Mouse (Mus musculus): ENCODE data around the gene Exosc2.

The Exosc2 gene

DNA sequence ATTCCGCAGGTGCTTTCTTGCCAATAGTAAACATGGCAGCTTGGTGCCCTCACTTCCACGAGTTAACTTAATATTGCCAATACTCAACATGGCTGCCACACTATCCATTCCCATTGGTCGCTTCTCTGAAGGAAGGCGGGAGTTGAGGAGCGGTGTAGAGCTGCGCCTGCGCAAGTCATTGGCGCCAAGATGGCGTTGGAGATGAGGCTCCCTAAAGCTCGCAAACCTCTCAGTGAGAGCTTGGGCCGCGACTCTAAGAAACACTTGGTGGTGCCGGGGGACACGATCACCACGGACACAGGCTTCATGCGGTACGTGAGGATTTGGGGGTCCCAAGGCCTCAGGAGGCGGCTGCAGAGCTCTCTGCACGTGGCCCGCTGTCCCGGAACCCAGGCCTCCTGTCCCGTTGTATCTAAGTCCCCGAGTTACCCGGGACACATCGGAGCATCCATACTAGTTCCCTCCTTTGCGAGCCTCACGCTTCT, at the start of gene Exosc2:
Exosc2 (plus strand) TSS at position 165 of the 485 bp plus-strand sequence.
- peak; percentile 88 for DNase-seq (ENCODE audit: low spot score in 2 of 2)

DNA sequence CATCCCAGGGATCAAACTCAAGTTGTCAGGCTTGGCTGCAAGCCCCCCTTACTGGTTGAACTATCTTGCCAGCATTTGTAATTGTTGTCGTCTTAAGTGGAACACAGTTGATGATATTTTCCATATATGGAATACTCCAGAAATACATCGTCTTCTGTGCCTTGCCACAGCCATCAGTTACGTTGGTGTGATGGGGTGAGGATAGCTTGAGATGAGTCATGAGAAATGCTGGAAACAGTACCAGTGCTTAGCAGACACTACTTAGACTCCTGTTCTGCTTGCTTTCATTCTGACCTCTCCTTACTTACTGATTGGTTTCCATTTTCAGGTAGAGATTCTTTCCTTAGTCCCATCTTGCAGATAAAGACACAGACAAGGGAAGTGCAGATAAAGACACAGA, 37.0 kb upstream of the Exosc2 start:
- no peak for DNase-seq (ENCODE audit: low spot score in 2 of 2)

DNA sequence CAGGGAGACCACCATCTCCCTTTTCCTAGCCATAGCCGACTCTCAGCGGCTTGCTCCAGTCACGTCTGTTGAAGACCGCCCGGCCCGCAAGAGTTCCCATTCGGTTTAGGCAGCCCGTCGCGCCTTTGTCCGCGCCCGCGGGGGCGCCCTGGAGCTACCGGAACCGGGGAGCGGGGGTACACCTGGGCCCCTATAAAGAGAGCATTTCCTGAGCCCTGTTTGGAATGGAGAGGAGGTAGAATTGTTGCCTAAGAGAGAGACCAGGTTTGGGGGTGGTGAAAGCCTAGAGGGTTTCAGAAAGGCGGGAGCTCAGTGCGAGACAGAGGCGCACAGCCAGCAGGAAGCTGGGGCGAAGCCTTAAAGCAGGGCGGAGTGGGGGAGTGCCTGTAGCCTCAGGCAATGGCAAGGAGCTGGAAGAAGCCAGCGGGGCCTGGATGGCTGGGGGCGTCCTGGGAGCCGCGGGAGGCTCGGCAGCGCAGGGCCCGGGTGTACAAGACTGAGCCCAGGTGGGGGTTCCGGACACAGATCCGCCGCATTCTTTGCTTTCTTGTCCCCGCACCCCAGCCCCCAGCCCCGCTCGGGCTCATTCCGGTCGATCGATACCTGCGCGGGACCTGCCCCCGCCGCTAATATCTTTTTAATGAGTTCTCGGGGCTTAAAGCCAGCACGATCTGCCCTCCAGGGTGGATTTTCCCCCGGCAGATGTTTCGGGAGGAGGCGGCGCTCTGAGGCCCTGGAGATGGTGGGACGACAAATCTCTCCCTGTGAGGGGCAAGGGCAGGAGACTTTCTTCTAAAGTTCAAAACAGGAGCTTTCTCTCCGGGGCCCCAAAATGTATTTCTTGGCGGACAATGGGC, 35.0 kb upstream of the Exosc2 start:
- no peak for DNase-seq (ENCODE audit: low spot score in 2 of 2)

DNA sequence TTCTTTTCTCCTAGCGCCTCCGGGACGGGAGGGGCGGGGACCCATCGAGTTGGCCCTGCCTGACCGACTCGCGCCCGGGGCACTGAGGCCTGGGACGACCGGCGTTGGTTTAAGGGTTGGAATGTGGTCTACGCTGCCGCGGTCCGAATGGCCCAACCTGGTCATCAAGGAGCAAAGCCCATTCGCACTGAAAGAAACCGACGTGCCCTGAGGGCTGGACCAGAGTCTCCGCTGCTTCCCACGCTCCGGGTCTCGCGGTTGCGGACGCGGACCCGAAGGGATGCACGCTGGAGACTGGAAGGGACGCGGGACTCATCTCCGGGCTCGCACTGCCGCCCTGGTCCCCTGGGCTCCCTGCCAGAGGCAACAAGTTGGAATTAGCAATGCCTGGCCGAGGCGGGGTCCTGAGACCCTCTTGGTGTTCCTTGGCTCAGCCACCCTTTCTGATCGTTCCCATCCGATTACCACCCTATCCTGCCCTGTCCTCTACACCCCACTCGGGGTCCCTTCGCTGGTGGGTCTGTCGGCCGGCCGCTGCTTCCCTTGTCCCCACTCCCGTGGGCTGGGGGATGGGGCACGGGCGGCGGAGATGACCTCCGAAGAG, 34.3 kb upstream of the Exosc2 start:
- DNase-seq (ENCODE audit: low spot score in 2 of 2) = no peak

DNA sequence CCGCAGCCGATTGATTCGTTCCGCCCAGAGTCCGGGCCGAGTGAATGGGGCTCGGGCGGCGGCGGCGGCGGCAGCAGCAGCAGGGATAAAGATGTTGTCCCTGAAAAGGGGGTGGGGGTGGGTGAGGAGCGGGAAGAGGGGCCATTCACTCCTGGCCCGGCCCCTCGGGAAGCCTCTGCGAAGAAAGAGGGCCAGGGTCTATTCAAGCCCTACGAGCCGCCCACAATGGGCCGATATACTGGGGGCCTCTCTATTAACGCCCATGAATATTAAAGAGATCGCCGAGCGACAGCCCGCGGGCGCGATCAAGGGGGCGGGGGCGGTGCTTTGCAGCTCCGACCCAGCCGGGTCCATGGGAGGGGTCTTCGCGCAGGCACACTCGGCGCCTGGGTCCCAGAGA, 33.8 kb upstream of the Exosc2 start:
- no peak for DNase-seq (ENCODE audit: low spot score in 2 of 2)

DNA sequence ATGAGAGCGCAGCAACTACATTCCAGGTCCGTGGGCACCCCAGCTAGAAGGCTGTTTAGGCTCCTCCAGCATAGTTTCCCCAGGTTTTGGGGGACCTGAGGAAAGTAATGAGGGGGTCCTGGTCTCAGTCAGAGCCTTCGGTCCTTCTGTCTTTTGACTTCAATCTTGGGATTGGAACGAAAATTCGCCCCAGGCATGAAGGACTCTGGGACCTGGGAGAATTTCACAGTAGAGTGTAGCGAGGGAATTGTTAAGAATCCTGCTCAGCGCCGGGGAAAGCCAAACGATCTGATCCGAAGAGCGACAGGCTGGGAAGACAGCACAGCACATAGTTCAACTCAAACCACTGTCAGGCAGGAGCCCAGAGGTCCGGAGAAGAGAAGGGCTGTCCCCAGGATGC, 33.2 kb upstream of the Exosc2 start:
- no peak for DNase-seq (ENCODE audit: low spot score in 2 of 2)

DNA sequence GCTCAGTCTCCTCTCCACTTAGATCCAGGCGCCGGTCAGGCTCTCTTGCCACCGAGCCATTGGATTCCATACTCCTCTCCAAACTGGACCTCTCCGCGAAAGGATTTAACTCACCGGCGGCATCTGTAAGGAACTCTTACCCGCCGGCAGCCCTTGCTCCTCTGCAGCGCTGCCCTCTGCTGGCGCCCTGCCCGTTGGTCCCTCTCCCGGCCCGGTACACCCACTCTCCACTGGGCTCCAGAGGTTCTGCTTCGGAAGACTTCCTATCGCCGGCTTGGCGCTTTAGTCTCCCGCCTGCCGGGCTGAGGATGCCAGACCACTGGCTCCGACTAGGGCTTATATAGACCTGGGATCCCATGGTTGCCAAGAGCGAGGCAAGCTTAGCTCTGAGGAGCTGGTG, 32.7 kb upstream of the Exosc2 start:
- DNase-seq (ENCODE audit: low spot score in 2 of 2) = peak in 1 of 2 experiments; percentile 31

DNA sequence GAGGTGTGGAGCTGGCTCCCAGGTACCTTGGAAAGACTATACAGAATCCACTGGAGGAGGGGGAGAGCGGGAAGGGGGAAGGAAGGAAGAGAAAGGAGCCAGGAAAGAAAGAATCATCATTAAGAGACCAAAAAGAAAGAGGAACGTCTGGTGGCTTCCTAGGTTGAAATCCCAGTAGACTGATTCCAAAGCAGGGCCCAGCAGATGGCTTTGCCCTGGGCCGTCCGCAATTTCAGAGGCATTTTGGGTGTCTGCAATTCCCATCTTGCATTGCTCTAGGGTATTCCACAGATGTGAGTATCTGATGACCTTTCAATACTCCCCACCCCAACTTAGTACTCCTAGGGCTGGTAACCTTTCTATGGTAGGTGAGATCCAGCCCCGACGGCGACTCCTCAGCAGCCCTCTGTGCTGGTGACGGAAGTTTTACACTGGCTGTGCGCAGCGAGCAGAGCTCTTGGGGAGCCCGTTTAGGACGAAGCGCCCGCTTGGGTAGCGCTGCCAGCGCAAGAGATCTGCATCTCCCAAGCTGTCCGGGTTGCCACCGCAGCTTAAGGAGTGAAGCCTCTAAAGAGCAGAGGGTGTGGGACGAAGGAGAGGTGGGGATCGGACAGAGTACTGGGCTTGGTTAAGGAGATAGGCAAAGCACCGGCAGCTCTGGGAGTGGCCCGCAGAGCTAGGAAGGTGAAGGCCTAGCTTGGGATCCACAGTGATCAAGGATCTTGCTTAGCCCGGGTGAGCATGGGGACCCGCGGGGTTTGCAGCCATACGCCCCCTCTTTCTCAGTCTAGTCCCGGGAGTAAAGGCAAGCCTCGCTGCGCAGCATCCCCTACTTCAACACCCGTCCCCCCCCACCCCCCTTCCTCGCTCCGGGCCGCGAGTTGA, 31.7 kb upstream of the Exosc2 start:
- no peak for DNase-seq (ENCODE audit: low spot score in 2 of 2)

DNA sequence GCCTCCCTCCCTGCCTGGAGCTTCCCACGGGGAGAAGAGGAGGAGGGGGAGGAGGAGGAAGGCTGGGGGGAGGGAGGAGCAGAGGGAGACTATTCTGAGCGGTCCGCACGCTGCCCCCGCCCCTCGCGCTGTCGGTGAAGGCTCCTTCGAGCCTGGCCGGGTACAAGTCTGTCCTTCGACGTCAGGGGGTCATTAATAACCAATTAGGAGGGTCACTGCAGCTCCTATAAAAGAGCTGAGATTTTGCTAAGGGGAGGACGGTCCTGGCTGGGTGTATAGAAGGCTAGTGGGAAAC, 31.1 kb upstream of the Exosc2 start:
- no peak for DNase-seq (ENCODE audit: low spot score in 2 of 2)

DNA sequence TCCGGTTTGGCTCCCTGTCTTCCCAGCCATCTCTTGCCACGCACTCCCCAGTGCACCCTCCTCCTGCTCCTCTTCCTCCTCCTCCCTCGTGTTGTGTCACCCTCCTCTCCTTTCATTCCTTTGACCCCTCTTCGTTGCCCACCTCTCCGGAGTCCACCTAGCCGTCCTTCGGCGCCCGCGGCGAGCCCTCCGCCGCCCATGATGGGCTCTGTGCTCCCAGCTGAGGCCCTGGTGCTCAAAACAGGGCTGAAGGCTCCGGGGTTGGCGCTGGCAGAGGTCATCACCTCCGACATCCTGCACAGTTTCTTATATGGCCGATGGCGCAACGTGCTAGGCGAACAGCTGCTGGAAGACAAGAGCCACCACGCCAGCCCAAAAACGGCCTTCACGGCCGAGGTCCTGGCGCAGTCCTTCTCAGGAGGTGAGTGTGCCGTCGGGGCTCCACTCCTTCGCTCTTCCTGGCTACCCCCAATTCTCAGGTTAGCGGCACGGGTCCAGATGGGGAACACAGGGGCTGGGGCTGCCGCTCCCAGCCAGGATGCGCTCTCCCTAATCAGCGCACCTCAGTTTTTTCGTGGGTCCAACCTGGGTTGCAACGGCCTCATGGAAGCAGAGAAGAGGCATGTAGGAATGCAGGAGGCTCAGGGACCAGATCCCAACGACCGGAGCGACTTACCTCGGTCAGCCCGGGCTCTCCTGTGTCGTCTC, 30.5 kb upstream of the Exosc2 start, which contains the start of gene Prdm12:
Prdm12 (plus strand) TSS at position 137 of the 708 bp plus-strand sequence.
- no peak for DNase-seq (ENCODE audit: low spot score in 2 of 2)

DNA sequence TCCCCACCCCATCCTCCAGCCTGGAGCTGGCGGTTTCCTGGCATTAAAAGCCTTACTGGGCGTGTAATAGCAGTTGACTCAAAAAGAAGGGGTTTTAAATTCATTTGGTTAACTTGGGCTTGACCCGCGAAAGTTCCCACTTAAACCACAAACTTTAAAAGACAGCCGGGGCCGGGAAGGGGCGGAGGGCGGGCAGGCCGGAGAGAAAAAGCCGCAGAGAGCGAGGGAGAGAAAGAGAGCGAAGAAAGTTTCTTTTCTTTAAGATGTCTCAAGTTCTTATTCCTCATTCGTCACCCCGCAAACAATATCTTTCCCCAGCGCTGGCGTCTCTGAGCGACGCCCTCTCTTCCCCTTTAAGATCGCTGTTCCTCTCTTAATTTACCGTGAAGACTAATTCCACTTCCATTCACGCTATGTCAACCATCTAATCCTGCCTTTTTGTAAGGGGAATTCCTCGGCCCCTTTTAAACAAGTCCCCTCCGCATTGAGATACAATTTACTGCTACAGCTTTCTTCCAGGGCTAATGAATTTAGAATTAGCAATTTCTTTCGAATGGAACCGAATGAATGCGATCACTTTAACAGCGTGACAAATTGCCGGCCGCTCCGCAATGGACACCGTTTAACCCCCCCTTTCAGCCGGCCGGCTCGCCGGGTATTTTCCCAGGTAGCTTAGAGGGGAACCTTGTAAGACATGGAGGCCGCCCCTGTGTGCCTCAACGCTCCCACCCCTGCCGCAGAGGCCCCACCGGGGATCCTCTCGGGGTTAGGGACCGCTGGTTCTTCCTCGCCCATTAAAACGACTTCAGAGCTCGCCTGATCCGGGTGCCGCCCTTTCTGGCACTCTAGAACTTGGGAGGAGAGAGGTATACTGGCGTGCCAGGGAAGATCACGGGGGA, 29.7 kb upstream of the Exosc2 start:
- DNase-seq (ENCODE audit: low spot score in 2 of 2) = no peak

DNA sequence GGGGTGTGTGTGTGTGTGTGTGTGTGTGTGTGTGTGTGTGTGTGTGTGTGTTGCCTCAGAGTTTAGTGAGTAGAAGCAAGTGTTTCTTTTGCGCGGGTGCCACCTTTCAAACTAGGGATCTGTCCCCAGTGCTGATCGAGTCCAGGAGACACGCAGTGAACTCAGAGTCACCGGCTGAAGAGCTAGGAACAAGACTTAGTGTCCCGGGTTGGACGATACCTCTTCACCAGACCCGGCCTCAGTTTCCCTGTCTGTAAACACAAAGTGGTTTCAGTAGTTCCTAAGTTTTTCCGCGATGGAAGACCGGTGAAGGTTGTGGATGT, 29.0 kb upstream of the Exosc2 start:
- DNase-seq (ENCODE audit: low spot score in 2 of 2) = no peak

DNA sequence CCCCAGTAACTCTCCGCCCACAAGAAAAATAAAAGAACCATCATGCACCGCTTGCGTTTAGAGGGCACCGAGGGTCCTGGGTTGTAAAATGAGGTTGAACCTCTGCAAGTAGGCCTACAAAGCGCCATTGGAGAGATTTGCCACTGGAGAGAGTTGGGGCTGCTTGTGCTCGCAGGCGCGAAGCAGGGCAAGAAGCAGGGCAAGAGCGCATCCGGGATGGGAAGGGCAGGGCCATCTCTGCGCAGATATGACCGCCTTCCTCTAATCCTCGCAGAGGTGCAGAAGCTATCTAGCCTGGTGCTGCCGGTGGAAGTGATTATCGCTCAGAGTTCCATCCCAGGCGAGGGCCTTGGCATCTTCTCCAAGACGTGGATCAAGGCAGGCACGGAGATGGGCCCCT, 28.6 kb upstream of the Exosc2 start:
- DNase-seq (ENCODE audit: low spot score in 2 of 2) = no peak

DNA sequence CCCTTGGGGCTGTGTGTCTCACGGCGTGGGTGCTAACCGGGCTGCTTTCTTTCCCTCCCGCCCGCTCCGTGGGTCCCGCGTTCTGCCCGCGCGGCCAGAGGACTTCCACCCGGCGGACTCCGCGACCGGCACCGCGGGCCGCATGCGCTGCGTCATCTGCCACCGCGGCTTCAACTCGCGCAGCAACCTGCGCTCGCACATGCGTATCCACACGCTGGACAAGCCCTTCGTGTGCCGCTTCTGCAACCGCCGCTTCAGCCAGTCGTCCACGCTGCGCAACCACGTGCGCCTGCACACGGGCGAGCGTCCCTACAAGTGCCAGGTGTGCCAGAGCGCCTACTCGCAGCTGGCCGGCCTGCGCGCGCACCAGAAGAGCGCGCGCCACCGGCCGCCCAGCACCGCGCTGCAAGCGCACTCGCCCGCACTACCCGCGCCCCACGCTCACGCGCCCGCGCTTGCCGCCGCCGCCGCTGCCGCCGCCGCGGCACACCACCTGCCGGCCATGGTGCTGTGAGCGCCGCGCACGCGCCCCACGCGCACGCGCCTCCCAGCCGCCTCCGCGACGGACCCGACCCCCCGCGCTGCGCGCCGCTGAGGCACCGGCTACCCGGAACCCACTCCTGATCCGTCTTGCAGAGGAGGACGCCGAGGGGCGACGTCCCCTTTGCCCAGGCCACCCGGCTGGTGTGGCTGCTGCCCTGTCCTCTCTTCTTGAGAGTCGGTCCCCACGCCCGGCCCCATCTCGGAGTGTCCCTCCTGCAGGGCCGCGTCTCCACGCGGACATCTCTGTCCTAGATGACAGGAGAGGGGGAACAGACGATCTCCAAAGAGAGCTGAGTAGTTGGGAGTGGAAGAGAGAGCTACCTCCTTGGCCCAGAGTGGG, 16.3 kb upstream of the Exosc2 start:
- DNase-seq (ENCODE audit: low spot score in 2 of 2) = peak in 1 of 2 experiments; percentile 24

DNA sequence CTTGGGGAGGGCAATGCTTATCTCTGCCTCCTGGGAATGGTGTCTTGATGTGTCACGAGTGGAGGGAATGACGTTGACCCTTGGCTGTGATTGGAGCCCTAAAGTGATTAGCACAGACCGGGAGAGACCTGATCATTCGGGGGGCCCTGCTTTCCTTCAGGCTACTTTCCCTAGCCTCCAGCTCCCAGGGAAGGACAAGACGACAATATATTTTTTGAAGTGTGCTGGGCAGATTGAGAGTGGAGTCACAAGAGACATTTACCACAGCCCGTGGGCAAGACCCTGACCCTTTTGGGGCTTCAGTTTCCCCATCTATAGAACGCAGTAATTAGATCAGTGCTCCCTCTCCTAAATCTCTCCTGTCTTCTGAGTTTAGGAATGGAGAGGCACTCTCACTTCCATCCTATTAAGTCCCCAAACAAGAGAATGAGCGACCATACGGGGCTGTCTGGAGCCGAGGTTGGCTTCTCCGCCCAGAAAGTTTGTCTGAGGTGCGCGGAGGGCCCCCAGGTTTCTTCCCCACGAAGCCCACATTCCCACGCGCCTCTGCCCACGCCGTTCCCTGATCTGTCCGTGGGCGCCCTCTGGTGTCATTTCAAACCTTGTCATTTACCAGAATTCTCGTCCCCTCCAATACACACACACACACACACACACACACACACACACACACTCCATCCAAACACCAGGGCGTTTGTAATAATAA, 15.5 kb upstream of the Exosc2 start:
- DNase-seq (ENCODE audit: low spot score in 2 of 2) = peak in 1 of 2 experiments; percentile 65

DNA sequence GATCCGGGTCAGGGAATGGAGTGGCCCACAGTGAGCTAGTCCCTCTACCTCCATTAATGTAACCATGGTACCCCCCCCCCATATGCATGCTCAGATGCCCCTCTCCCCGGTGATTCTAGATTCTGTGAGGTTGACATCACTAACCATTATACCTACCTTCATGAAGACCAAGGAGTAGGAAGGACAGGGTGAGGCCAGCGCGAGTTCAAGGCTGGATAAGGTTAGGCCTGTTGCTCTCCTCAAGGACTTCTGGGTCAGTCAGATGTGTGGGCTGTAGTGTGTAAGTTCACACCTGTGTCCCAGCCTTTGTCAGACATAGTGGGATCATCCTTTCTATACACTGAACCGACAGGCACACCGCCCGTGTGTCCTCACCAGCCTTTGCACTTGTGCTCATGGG, 14.1 kb upstream of the Exosc2 start:
- DNase-seq (ENCODE audit: low spot score in 2 of 2) = no peak

DNA sequence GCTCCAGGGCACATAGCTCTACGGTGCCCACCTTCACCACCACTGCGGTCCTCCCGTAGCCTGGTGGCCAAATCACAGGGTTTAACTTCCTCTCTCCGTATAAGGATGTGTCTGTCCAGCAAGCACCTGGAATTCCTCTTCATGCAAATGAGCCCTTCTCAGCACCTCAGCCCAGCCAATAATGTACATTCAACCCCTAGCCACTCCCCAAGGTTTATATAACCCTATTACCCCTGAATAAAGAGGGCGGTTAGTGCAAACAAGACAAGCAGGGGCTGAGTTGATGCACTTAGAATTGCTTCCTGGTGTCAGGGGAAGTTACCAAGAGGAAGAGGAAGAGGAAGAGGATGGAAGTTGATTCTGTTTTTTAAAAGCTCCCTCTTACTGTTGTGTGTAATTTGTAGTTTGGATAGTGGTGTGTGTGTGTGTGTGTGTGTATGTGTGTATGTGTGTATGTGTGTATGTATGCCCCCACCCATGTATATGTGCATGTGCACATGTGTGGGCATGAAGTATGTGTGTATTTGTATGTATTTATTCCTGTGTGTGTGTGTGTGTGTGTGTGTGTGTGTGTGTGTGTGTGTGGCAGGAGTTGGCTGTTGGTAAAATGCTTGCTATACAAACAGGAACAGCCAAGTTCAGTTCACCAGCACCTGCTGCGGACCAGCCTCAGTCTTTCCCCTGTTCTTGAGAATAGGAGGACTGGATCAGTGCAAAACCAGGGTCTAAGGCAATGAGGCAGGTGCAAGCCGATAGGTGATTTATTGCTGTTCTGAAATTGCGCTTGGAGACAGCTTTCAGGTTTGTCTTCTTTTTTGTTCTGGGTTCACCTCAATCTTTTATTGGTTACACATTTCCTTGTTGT, 7.3 kb upstream of the Exosc2 start:
- DNase-seq (ENCODE audit: low spot score in 2 of 2) = no peak

DNA sequence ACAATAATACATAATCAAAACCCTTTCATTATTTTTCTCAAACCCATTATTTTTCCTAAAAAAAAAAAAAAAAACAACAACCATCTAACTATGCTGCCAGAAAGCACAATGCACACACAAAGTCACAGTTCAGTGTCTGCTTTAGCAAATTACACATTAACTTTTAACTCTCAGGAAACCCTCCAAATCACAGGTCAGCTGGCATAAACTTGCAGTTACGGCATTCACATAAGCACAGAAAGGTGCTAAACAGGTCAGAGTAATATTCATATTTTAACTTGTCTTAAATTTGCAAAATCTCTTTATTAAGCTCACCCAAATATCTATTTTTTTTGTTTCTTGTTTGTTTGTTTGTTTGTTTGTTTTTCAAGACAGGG, 6.7 kb upstream of the Exosc2 start:
- DNase-seq (ENCODE audit: low spot score in 2 of 2) = no peak
